Mouse (Mus musculus): ENCODE measurements around the gene Apeh.

Apeh gene

GRCm38 (mm10) chr9:108119891-108120411, 25.5 kb upstream of the Apeh start:
- DNase-seq (ENCODE audit: low read depth, low spot score), result no peak

- no peak for DNase-seq (ENCODE audit: low read depth, low spot score)
These were observed 22.7 kb upstream of the Apeh start for GRCm38 (mm10) chr9:108117143-108117542.

- no peak for DNase-seq (ENCODE audit: low read depth, low spot score)
These were observed 21.1 kb upstream of the Apeh start for GRCm38 (mm10) chr9:108115290-108116077.

- no peak for DNase-seq (ENCODE audit: low read depth, low spot score)
These were observed 18.4 kb upstream of the Apeh start for GRCm38 (mm10) chr9:108112719-108113340.

- DNase-seq (ENCODE audit: low read depth, low spot score), result no peak
These were observed 17.3 kb upstream of the Apeh start for GRCm38 (mm10) chr9:108111593-108112121.

GRCm38 (mm10) chr9:108111101-108111592, 16.7 kb upstream of the Apeh start:
- no peak for DNase-seq (ENCODE audit: low read depth, low spot score)

GRCm38 (mm10) chr9:108110160-108110559, 15.8 kb upstream of the Apeh start:
- no peak for DNase-seq (ENCODE audit: low read depth, low spot score)

GRCm38 (mm10) chr9:108107867-108108266, 13.5 kb upstream of the Apeh start:
- DNase-seq (ENCODE audit: low read depth, low spot score), result no peak

GRCm38 (mm10) chr9:108106090-108106489, 11.7 kb upstream of the Apeh start:
- no peak for DNase-seq (ENCODE audit: low read depth, low spot score)

- DNase-seq (ENCODE audit: low read depth, low spot score), result no peak
These were observed 11.1 kb upstream of the Apeh start for GRCm38 (mm10) chr9:108105549-108105863.

GRCm38 (mm10) chr9:108104766-108105548, 10.6 kb upstream of the Apeh start:
- no peak for DNase-seq (ENCODE audit: low read depth, low spot score)

- no peak for DNase-seq (ENCODE audit: low read depth, low spot score)
These were observed 5.2 kb upstream of the Apeh start for GRCm38 (mm10) chr9:108099619-108100018.

- DNase-seq (ENCODE audit: low read depth, low spot score), result no peak
These were observed 1.7 kb upstream of the Apeh start for GRCm38 (mm10) chr9:108095949-108096712.

- peak; percentile 75 for DNase-seq (ENCODE audit: low read depth, low spot score)
These were observed 1.1 kb upstream of the Apeh start for GRCm38 (mm10) chr9:108095518-108095917.

- DNase-seq (ENCODE audit: low read depth, low spot score), result no peak
These were observed 599 bp upstream of the Apeh start for GRCm38 (mm10) chr9:108094998-108095411.

GRCm38 (mm10) chr9:108093586-108093985, 820 bp downstream of the Apeh start:
- DNase-seq (ENCODE audit: low read depth, low spot score), result no peak

GRCm38 (mm10) chr9:108090611-108091120, 3.7 kb downstream of the Apeh start:
- no peak for DNase-seq (ENCODE audit: low read depth, low spot score)

- DNase-seq (ENCODE audit: low read depth, low spot score), result no peak
These were observed 9.1 kb downstream of the Apeh start for GRCm38 (mm10) chr9:108085261-108085660.

GRCm38 (mm10) chr9:108083561-108083960, 10.8 kb downstream of the Apeh start:
- DNase-seq (ENCODE audit: low read depth, low spot score), result no peak

GRCm38 (mm10) chr9:108082988-108083431, 11.4 kb downstream of the Apeh start, which contains the start of gene Rnf123:
Rnf123 (minus strand) TSS chr9:108083346.
- DNase-seq (ENCODE audit: low read depth, low spot score), result no peak

GRCm38 (mm10) chr9:108082549-108082948, 11.9 kb downstream of the Apeh start:
- DNase-seq (ENCODE audit: low read depth, low spot score), result no peak

Measured in embryo, embryonic 11.5 days (tissue).